Mouse (Mus musculus) gastrocnemius, postnatal 36 days (tissue): Measurements from ENCODE around the gene Dzip1l. TPM values are rescaled to one million over a fixed set of nuclear protein-coding genes. Genes with fewer than 3 reads are reported as not detected.

ENCODE experiments used
- DNase-seq, 2 experiments: peaks; one replicate each; pipeline ENCODE4 v3.0.0; 2022
- intact Hi-C: fragments of 180-260 bp; cut with DNase I; formaldehyde crosslinking; loops from one replicate; pipeline ENCODE4 v1.15.1; 2025
- total RNA-seq, 2 experiments: library from RNA; stranded (reverse); gene quantifications; 2 replicates each; pipeline ENCODE4 v1.2.3; 2021

Dzip1l gene
- total RNA-seq, 2 experiments from 2014 or later = 1.9 to 2.1 TPM

- no peak for DNase-seq
- intact Hi-C loops = no loop called here
Measured at GRCm38 (mm10) chr9:99645416-99645815, 16.1 kb downstream of the Dzip1l start.

GRCm38 (mm10) chr9:99646102-99646501 is 16.8 kb downstream of the Dzip1l start:
- DNase-seq = no peak
- intact Hi-C loops = no loop called here

GRCm38 (mm10) chr9:99660756-99661155 is 31.5 kb downstream of the Dzip1l start:
- intact Hi-C loops = no loop called here

GRCm38 (mm10) chr9:99661606-99662166 is 32.4 kb downstream of the Dzip1l start:
- intact Hi-C loops = loop anchor here (2.0 kb wide), 1 partner anchor 71 kb away; no protein-coding TSS in a partner anchor
- no peak for DNase-seq

More at GRCm38 (mm10) chr9:99660756-99661155, 31.5 kb downstream of the Dzip1l start:
- no peak for DNase-seq

GRCm38 (mm10) chr9:99662406-99662805 is 33.1 kb downstream of the Dzip1l start:
- peak; percentile 40 to 42 for DNase-seq
- intact Hi-C loops = loop anchor here (2.0 kb wide), 1 partner anchor 72 kb away; no protein-coding TSS in a partner anchor

- intact Hi-C loops = loop anchor here (2.0 kb wide), 1 partner anchor 72 kb away; no protein-coding TSS in a partner anchor
- no peak for DNase-seq
Measured at GRCm38 (mm10) chr9:99662887-99663286, 33.6 kb downstream of the Dzip1l start.

GRCm38 (mm10) chr9:99667596-99667995 is 38.3 kb downstream of the Dzip1l start:
- intact Hi-C loops = no loop called here
- peak; percentile 26 to 41 for DNase-seq

- intact Hi-C loops = no loop called here
- DNase-seq = no peak
Measured at GRCm38 (mm10) chr9:99671603-99672002, 42.3 kb downstream of the Dzip1l start.

- intact Hi-C loops = no loop called here
- no peak for DNase-seq
Measured at GRCm38 (mm10) chr9:99675714-99676113, 46.4 kb downstream of the Dzip1l start.

- intact Hi-C loops = no loop called here
- DNase-seq = no peak
Measured at GRCm38 (mm10) chr9:99681980-99682570, 52.8 kb downstream of the Dzip1l start.

GRCm38 (mm10) chr9:99685061-99685521 is 55.8 kb downstream of the Dzip1l start:
- intact Hi-C loops = no loop called here
- no peak for DNase-seq

- intact Hi-C loops = no loop called here
- no peak for DNase-seq
Measured at GRCm38 (mm10) chr9:99685536-99686231, 56.4 kb downstream of the Dzip1l start.

- DNase-seq = no peak
- intact Hi-C loops = no loop called here
Measured at GRCm38 (mm10) chr9:99689796-99690195, 60.5 kb downstream of the Dzip1l start.

GRCm38 (mm10) chr9:99690386-99690785 is 61.1 kb downstream of the Dzip1l start:
- intact Hi-C loops = no loop called here
- no peak for DNase-seq

GRCm38 (mm10) chr9:99694961-99695360 is 65.7 kb downstream of the Dzip1l start:
- intact Hi-C loops = no loop called here
- DNase-seq = no peak

GRCm38 (mm10) chr9:99699752-99700389 is 70.6 kb downstream of the Dzip1l start:
- DNase-seq = no peak
- intact Hi-C loops = no loop called here

- intact Hi-C loops = no loop called here
Measured at GRCm38 (mm10) chr9:99701187-99701586, 71.9 kb downstream of the Dzip1l start.

GRCm38 (mm10) chr9:99702215-99702614 is 72.9 kb downstream of the Dzip1l start:
- intact Hi-C loops = no loop called here
- DNase-seq = no peak

More at GRCm38 (mm10) chr9:99701187-99701586, 71.9 kb downstream of the Dzip1l start:
- no peak for DNase-seq

- intact Hi-C loops = no loop called here
- no peak for DNase-seq
Measured at GRCm38 (mm10) chr9:99703711-99704110, 74.4 kb downstream of the Dzip1l start.

GRCm38 (mm10) chr9:99706264-99706663 is 77.0 kb downstream of the Dzip1l start:
- intact Hi-C loops = no loop called here
- DNase-seq = no peak
